Mouse (Mus musculus) adrenal gland, postnatal 36 days (tissue): ENCODE measurements at regions not wholly inside any gene's neighbourhood (a gene's known extent, or its start where the extent isn't known, plus 50 kb on each side); places are given as distances from the start of the nearest gene placed in this dataset.
A peak's percentile ranks its signal among the peaks of the same experiment; 100 is the strongest.

ENCODE experiments used
- DNase-seq, 2 experiments: peaks; one replicate each; pipeline ENCODE4 v3.0.0; 2021; ENCODE audit warnings: mixed read lengths in 1 of 2

GRCm38 (mm10) chr1:33042424-33042823 is 495.3 kb upstream of the Gm5415 start:
- DNase-seq, result no peak

- DNase-seq, result no peak
These were observed 493.6 kb upstream of the Gm5415 start for GRCm38 (mm10) chr1:33040740-33041139.

GRCm38 (mm10) chr1:33031991-33032390 is 484.9 kb upstream of the Gm5415 start:
- no peak for DNase-seq

- DNase-seq, result no peak
These were observed 479.8 kb upstream of the Gm5415 start for GRCm38 (mm10) chr1:33026683-33027415.

- DNase-seq, result no peak
These were observed 478.3 kb upstream of the Gm5415 start for GRCm38 (mm10) chr1:33025379-33025778.

- no peak for DNase-seq
These were observed 475.8 kb upstream of the Gm5415 start for GRCm38 (mm10) chr1:33022852-33023251.

- no peak for DNase-seq
These were observed 456.9 kb upstream of the Gm5415 start for GRCm38 (mm10) chr1:33003992-33004391.

GRCm38 (mm10) chr1:32964957-32965356 is 417.9 kb upstream of the Gm5415 start:
- DNase-seq, result peak; percentile 3 to 30

- DNase-seq, result no peak
These were observed 412.2 kb upstream of the Gm5415 start for GRCm38 (mm10) chr1:32959316-32959715.

GRCm38 (mm10) chr1:32946254-32946653 is 399.2 kb upstream of the Gm5415 start:
- DNase-seq, result no peak

GRCm38 (mm10) chr1:32930381-32930780 is 383.3 kb upstream of the Gm5415 start:
- peak in 1 of 2 experiments; percentile 20 for DNase-seq

- DNase-seq, result no peak
These were observed 355.3 kb upstream of the Gm5415 start for GRCm38 (mm10) chr1:32902437-32902836.

GRCm38 (mm10) chr1:32887728-32888127 is 340.6 kb upstream of the Gm5415 start:
- no peak for DNase-seq

- DNase-seq, result no peak
These were observed 325.8 kb upstream of the Gm5415 start for GRCm38 (mm10) chr1:32872920-32873319.

GRCm38 (mm10) chr1:32866111-32866510 is 319.0 kb upstream of the Gm5415 start:
- peak; percentile 4 to 13 for DNase-seq

- DNase-seq, result no peak
These were observed 310.9 kb upstream of the Gm5415 start for GRCm38 (mm10) chr1:32858040-32858439.
